Mouse (Mus musculus) adipocyte (in vitro differentiated cells): ENCODE data around the gene Rer1.

ENCODE experiments used
- DNase-seq: peaks from one replicate; pipeline ENCODE4 v3.0.0-alpha.2; 2016; ENCODE audit warnings: low spot score

Rer1 gene

DNA sequence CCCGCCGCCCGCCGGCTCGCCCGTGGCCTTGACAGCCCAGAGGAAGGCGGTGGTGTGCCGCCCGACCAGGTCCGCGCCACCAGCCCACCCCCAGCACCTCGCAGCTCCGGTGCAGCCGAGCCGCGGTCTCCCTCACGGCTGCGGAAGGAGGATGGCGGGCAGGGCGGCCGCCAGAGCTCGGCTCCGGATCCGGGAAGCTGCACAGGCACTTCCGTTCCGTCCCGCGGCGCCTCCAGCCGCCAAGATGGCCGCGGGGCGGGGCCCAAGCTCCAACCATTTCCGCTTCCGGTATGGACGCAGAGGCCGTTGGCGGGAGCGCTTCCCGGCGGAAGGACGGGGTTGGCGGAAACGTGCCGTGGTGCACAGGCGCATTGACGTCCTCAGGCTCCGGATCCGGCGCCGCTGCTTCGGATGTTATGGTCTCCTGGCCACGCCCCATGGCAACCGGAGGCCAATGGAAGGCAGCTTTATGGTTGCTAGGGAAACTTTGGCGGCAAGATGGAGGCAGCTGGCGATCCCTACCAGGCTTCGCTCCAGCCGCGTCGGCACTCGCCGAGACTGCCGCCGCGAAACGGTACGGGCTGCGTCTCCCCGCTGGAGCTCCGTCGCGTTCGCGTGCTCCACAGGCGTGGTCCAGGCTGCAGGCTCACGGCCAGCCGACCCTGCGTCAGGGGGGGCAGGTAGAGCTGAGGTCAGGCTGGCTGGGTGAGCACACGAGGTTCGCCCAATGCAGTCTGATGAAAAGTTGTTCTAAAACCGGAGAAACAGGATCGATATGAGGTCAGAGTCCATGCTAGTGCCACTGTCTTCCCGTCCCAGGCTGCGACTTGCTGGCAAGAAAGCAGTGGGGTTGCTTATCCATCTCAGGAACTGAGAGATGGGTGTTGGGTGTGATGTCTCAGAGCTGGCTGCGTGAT, at the start of gene Rer1, which contains the start of gene Morn1:
Gene Rer1, minus strand, starts transcription at position 275 of the 917 bp plus-strand sequence.
Gene Morn1, plus strand, starts transcription at position 470 of the 917 bp plus-strand sequence.
- DNase-seq, result peak; percentile 99

DNA sequence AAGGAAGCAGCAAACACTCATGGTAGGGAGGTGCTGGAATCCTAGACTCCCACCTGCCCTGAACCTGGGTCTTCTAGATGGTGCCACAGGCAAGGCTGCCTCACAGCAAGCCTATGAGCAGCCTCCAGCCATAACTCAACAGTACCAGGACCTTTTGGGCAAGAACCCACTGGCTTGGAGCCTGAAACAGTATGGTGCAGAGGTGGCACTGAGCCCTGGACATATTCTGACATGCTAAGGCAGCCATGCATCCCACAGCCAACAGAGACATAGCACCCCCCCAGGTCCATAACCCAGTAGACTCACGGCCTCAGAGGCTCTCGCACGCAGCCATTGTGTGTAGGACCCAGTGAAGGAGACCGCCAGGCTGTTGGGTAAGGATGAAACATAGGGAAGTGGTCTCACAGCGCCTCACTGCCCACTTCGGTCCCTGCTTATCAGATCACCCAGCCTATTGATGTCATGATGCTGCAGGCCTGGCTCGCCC, 48.5 kb upstream of the Rer1 start:
- DNase-seq, result no peak

DNA sequence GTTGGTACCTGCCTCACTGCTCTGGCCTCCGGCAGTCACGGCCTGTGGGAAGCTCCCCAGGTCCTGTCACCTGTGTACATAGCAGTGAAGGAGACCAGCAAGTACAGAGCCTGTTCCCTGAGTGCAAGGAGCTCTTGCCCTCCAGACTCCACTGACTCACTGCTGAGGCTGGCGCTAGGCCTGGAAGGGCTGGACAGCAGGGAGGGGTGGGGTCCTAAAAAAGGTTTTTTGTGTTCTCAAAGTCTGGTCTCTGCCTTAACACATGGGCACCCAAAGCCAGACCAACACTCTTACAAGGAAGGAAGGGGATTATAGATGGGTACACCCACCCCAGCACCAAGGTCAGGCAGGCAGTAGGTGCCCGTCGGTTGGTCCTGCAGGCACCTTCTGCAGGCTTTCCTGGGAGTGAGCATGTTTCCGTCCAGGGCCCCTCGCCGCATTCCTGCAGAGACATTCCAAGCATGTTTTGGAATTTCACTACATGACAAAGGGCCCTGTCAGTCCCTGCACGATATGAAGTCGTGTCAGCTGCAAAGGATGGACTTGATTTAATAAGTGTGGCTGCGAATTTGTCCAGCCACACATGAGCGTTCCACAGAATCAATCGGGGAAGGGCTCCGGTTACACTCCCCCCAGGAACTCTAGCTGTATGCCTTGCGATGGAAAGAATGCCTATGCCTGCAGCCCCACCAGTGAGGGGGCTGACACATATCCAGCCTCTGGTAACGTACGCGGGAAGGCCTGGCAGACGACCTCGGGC, 47.7 kb upstream of the Rer1 start:
- peak; percentile 30 for DNase-seq

DNA sequence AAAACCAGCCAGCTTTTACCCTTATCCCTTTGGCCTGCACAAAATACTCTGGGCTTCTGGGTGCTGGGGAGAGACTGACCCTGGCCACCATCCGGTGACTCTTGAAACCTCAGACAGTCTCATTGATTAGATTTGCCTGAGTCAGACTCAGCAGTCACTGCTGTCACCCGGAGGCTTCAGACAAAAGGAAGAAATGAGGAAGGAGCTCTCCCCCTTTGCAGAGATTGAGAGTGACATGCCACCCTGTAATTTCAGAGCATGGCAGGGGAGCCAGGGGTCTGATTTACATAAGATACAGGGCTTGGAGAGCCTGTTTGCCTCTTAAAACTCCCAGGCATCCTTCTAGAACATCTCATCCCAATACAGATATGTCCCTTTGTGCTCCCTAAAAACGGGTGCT, 47.0 kb upstream of the Rer1 start:
- no peak for DNase-seq

DNA sequence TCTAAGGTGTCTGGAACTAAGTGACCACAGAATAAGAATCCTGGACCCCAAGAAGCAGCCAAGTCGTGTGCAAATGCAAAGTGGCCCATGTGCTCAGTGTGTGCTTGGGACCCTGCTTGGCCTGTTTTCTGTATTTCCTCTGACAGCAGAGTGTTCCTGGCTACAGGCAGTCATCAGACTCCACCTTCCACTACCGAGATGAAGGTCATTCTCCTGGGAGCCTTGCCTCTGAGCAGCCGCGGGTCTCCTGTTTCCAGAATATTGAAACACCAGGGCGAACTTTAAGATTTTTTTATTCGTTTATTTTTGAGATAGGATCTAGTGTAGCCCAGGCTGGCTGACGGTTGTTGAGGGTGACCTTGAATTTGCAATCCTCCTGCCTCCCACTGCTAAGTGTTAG, 44.4 kb upstream of the Rer1 start:
- no peak for DNase-seq

DNA sequence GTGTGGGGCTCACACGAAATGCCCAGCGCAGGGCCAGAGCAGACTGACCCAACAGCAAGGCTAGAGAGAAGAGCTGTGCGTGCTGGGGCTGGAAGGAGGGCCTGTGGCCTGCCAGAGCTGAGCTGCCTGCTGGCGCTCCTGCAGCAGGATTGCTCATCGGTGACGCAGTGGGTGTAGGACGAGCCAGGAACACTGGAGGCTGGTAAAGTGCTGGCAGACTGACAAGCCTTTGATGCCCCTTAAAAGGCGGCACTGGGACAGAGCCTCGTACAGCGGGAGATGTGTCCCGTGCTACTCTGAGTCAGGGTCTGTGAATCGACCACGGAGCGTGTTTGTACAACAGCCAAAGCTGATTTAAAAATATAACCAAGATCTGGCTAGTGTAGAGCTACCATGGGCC, 43.8 kb upstream of the Rer1 start:
- peak; percentile 81 for DNase-seq

DNA sequence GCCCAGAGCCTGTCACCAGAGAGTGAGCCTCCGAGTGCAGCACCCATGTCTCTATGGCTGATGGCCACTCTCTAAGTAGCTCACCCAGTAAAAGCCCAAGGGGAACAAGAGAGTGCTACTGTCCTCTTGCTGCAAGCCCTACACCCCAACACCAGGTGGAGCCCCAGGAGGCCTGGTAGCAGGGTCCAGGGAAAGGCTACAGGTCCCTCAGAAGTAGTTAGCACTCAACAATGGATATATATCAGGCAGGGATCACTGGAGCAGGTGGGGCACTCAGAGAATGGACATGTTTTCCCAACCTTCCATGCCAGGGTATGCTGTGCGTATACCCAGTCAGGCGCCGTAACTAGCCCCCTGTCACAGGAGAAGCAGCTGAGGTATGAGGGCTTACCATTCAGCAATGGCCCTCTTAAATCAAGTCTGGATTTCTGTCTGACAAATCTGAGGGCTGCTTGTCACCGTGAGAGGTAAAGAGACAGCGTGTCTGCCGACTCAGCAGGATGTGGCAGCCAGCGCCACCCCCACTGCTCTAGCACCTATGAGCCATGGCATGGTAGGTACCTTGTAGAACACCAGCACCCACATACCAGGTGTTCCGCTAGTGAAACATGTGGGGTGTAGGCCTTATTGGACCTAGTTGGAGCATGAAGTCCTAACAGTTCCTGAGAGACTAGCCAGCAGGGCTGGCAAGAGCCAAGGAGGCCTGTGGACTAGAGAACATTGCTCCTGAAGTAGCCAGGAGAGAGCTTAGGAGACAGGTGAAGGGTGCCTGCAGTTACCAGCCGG, 43.1 kb upstream of the Rer1 start:
- DNase-seq, result peak; percentile 39

DNA sequence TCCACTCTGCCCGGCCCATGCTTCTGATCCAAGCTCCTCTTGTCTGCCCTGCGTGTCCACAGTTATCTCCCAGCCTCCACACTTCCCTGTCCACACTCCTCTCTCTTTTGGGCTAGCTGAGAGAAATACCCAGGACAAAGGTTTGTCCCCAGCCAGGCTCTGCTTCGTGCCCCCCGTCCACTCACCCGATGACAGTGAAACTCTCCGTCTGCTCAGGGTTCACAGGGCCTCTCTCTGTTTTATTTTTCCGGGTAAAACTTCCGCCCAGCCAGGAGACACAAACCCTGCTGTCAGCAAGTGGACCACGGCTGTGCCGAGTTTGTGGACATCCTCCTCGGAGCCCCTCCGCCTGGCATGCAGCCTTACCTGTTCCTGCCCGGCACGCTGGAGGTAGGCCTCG, 42.2 kb upstream of the Rer1 start:
- no peak for DNase-seq

DNA sequence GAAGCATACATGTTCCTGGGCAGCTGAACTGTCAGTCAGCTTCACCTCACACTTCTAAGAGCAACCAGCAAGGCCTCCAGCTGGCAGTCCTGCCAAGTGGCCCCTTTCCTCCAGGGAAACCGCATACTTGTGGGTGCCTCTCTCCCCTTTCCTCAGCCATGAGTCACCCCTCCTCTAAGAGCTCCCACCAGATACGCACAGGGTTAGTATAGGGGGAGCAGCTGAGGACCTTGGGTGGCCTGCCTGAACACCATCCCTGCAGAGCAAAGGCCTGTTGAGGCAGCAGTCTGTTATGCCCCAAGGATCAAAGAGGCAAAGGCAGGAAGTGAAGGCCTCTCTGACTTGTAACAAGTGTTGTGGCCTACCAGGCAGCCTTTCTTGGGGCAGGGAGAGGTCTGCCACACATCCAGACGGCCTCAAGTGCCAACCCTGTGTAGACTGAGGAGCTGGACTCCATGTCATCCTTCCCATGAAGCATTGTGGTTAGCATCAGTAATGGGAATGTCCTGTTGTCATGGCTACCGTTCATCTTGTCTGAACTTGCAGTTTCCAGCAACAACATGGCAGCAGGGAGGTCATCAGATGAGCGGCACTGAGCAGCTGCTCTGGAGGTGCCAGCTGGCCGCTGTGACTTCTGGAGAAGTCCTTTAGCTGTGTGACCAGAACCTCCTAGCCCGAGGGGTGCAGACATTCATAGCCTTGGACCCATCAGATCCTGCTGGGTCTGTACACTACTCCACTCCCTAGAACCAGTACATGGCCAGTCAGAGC, 40.6 kb upstream of the Rer1 start:
- no peak for DNase-seq

DNA sequence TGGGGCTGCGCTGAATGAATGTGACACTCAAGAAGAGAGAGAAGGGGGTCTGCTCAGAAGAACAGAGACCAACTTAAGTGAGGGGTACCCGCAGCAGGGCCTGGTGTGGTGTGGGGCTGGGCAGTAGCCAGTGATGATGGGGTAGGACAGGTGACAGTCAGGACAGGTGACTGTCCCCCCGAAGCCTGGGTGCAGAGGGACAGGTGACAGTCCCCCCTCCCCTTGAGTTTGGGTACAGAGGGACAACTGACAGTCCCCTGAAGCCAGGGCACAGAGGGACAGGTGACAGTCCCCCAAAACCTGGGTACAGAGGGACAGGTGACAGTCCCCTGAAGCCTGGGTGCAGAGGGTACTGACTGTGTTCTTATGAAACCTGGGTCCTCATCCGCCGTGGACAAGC, 40.0 kb upstream of the Rer1 start:
- DNase-seq, result no peak

DNA sequence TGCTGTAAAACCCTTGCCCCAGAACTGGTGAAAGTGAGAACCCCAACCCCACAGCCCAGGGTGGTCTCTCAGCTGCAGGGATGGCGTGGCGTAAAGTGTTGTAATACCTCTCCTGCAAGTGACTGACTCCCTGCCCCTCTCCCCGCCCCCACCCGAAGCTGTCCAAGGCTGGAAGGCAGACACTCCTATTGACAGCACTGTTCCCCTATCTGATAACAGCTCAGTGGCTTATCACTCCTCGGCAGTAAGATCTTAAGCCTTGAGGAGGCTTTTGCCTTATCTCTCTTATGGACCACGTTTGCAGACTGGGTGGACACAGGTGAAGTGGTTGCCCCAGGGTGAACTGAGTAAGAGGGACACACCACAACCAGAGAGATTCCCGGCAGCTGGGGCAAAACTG, 39.1 kb upstream of the Rer1 start:
- DNase-seq, result no peak

DNA sequence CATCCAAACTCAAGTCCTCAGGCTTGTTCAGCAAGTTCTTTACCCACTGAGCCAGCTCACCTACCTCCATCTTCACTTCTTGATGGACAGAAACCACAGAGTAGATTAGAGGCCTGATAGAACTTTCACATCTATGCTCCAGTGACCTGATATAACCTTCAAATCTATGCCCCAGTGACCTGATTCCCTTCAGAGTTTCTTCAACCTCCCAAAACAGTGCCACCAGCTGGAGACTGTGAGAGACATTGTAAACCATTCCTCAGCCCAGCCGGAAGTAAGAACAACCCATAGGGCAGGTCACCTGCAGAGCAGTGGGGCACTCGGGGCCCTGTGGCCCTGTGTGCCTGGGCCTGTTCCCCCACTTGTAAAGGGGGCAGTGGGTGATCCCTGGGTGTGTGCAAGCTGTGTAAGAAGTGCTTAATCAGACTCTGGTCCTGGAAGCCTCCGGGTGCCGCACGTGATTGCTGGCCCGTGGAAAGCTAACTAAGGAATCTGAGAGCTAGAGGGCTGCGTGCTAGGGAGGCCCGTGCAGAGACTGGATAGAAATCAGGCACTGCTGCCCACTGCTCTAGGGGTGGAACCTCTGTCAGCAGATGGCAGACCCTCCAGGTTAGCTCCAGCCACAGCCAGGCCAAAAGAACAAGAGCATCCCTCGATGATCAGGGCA, 37.8 kb upstream of the Rer1 start:
- no peak for DNase-seq

DNA sequence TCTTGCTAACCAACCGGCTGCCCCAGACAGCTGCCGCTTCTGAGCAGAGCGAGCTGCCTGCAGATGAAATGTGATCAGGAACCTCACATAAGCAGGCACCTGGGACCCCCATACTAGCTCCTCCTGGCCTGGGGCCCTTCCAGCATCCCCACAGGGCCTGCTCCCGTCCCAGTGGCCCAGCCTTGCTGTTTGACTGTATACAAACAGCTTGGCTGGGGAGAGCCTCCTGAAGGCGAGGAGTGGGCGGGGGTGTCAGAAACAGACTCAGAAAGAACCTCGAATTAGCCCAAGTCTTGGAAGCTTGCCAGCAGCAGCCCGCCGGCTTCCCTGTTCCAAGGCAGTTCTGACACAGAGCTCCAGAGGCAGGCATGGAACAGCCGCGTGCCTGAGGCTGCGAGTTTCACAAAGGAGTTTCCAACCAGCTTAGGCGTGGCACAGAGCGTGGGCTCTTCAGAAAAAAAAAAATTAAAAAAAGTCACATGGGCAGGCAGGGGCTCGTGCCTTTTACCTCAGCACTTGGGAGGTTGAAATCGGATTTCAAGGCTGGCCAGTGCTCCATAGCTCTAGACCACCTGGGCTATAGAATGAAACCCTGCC, 36.4 kb upstream of the Rer1 start:
- DNase-seq, result no peak

DNA sequence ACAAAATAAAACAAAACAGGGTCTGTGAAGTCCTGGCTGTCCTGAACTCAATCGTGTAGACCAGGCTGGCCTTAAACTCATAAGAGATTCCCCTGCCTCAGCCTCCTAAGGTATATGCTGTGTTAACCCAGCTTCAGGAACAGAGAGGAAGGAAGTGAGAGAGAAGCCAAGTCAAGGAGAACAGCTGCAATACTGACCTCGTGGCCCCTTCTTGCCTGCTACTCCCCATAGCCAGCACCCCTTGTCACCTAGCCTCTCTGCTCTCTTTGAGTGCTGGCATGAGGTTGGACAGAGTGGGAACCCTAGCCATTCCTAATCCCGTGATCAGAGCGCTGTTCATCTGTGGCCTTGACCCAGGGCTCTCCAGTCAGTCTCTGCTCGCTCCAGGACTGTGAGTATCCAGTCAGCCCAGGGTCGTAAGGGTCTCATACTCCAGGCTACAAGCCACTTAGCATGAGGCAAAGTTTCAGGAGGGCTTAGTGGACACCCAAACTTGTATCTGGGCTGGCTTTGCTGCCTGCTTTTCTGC, 35.8 kb upstream of the Rer1 start:
- DNase-seq, result no peak

DNA sequence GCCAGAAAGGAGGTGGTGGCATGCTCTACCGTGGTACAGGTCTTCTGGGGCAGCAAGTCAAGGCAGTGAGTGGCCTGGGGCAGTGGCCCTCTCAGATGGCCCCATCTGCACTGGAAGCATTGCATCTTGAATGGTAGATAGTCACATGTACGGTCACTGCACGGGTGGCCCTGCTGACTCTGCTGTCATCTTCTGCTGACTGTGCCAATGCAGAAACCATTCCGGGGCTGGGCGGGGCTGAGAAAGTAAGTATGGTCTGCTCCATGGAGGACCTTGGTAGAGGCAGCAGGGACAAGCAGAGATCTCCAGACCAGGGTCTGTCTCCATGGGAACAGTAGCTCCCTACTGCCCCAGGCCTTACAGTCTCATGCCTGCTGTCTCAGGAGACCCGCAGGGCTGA, 35.0 kb upstream of the Rer1 start:
- DNase-seq, result no peak

DNA sequence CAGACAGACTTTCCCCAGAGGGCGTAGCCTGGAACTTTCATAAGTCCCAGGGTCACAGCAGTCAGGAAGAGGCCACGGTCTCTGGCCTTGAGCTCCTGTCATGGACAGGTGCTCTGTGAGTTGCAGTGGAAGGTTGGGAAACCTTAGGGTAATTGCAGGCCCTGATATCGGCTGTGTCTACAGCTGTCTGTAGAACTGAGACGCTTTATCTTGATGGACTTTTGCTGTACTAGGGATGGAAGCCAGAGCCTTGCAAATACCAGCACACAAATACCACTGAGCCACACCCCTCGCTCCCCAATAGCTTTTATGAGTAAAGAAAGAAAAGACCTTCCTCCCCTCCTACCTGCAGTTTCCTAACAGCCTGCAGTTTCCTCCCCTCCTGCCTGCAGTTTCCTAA, 34.4 kb upstream of the Rer1 start:
- DNase-seq, result no peak

DNA sequence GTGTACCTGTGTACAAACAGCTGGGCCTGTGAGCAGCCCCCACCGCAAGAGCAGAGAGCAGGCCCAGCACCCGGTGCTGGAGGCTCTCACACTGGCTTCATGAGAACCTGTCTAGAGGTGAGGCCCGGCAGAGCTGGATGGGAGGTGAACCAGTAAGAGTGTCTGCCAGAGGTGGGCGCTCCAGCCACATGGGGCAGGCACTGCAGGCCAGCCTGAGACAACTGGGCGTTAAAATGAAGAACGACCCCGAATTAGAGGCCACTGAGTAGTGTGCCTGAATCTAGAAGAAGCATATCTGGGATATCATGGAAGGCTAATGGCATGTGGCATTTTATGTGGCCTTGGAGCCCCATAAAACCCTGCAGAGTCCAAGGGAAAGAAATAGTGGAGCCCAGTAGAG, 33.9 kb upstream of the Rer1 start:
- DNase-seq, result no peak

DNA sequence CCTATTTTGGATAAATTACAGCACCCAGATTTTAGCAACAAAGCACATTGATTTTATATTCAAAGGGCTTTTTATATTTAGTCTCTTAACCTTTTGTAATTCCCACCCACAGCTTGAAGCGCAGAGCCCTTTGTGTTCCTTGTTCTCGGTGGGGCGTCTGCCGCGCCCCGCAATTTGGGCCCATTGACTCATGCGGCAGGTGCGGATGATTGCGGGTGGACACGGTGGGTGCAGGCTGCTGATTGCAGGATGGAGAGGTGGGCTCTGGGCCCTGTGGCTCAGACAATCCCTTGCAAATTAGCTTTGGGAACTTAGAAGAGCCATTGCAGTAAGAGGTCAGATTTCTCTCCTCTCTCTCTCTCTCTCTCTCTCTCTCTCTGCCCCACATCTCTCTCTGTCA, 32.1 kb upstream of the Rer1 start:
- DNase-seq, result no peak

DNA sequence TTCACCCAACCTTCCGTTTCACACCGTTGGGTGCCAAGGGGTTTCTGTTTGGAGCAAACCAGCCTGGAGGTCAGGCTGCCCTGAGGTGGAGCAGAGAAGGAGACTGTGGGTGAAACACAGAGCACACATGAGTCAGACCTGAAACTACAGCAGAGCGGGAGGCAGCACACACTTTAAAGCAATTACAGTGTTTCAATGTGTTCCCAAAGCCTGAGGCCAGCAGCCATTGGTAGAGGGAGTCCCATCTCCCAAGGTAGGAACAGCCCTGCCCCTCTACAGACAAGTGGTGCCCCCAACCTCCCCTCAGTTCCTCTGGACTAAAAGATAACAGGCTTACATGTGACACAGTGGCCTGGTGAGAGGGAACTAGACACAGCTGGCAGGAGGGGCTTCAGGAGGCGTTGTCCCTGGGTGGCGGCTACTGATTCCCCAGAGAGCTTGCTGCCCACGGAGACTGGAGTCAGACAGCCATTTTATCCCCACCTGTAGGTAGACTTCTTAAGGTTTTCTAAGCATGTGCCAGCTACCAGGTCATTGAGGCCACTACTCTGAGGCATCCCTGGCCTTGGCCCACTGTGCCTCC, 31.3 kb upstream of the Rer1 start:
- DNase-seq, result no peak

DNA sequence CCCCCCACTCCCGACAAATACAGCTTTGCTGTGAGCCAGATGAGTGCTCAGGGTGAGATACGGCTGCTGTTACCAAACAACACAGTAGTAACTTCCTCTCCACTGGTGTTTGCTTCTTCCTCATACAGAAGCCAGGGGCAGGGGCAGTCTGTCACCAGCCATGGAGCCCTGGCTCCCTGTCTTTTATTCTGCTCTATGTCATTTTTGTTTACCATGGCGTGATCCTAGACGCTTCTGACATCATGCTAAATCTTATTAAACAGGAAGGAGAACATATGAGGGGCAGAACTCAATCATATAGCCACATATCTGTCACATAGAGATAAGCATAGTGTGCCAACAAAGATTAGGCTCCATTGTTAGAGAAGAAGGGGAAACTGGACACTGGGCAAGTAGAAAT, 30.4 kb upstream of the Rer1 start:
- DNase-seq, result no peak
